Mouse (Mus musculus): ENCODE results near the gene Gm11627.

DNA sequence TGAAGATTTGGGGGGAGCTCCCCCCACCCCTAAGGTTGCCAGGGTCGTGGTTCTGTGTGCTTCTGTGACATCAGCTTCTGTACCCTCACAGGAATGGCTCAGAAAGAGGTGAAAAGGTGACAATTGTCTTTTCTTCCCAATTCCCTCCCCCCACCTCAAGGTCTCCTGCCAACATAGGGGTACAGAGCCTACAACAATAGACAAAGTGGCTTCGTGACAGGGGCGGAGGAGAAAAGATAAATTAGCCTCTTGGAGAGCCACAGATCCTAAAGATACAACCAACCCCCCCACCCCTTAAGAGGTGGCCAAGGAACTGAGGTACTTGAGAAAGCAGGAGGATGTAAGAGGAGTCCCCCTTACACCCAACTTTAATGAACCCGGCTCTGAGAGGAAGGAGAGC is 29.4 kb upstream of the Gm11627 start:
- no peak for TF ChIP-seq CTCF (conservative IDR thresholded peaks at IDR 0.05; ENCODE audit: low read length)
- TF ChIP-seq NANOG (IDR thresholded peaks at IDR 0.05; ENCODE audit: borderline replicate concordance, low read length) = no peak

Data from E14TG2a.4 (cell line).